Mouse (Mus musculus): ENCODE data around the gene Lrfn5.

- TF ChIP-seq CTCF (IDR thresholded peaks at IDR 0.05; ENCODE audit: control insufficient read depth, insufficient read depth, low read length) (no peak), POLR2A (IDR thresholded peaks at IDR 0.05; ENCODE audit: borderline replicate concordance, control insufficient read depth, low read depth, low read length) (no peak)
Observed at GRCm38 (mm10) chr12:61600305-61600704, 77.4 kb downstream of the Lrfn5 start.
